Mouse (Mus musculus) liver, postnatal 0 days (tissue): ENCODE measurements around the gene Alppl2. TPM values are rescaled to one million over a fixed set of nuclear protein-coding genes. Genes with fewer than 3 reads are reported as not detected.
A peak's percentile ranks its signal among the peaks of the same experiment; 100 is the strongest.

ENCODE experiments used
- ATAC-seq: fragments of 200-750 bp; cut with Nextera tagmentation; 2 replicates; pipeline ENCODE4 v1.8.0; 2017; ENCODE audit warnings: mild to moderate bottlenecking, moderate library complexity
- DNase-seq: peaks from one replicate; pipeline ENCODE4 v3.0.0-alpha.2; 2016
- H3K27ac ChIP-seq: fragments of 300-500 bp; sonication (generic); 2 replicates; pipeline ENCODE4 v1.5.1; 2014; ENCODE audit warnings: antibody characterized with exemption, moderate library complexity, mild to moderate bottlenecking, low read depth
- H3K27me3 ChIP-seq: fragments of 300-500 bp; sonication (generic); 2 replicates; pipeline ENCODE4 v1.6.1; 2014; ENCODE audit warnings: low read length, control low read depth, mixed read lengths; ENCODE audit not compliant: insufficient read depth
- H3K36me3 ChIP-seq: fragments of 300-500 bp; sonication (generic); replicated peaks from 2 replicates; pipeline ENCODE4 v1.6.1; 2014; ENCODE audit warnings: mild to moderate bottlenecking, control low read depth, low read length, moderate library complexity, mixed read lengths; ENCODE audit not compliant: insufficient read depth
- H3K4me1 ChIP-seq: fragments of 300-500 bp; sonication (generic); 2 replicates; pipeline ENCODE4 v1.6.1; 2014; ENCODE audit warnings: antibody characterized with exemption, mild to moderate bottlenecking, control low read depth; ENCODE audit not compliant: insufficient read depth
- H3K4me2 ChIP-seq: fragments of 300-500 bp; sonication (generic); 2 replicates; pipeline ENCODE4 v1.6.1; 2014; ENCODE audit warnings: low read depth, mild to moderate bottlenecking, low read length, moderate library complexity, mixed read lengths
- H3K4me3 ChIP-seq: fragments of 300-500 bp; sonication (generic); 2 replicates; pipeline ENCODE4 v1.5.1; 2014; ENCODE audit warnings: low read depth, low read length
- H3K9ac ChIP-seq: fragments of 300-500 bp; sonication (generic); replicated peaks from 2 replicates; pipeline ENCODE4 v1.6.1; 2014; ENCODE audit warnings: mild to moderate bottlenecking, moderate library complexity
- H3K9me3 ChIP-seq: fragments of 300-500 bp; sonication (generic); 2 replicates; pipeline ENCODE4 v1.6.1; 2016; ENCODE audit warnings: mild to moderate bottlenecking, control low read depth, low read length, mixed read lengths
- CTCF ChIP-seq: sonication (generic); IDR thresholded peaks from 2 replicates; pipeline ENCODE4 v1.5.1; 2016; ENCODE audit warnings: antibody characterized with exemption, low read depth
- EP300 ChIP-seq: IDR thresholded peaks from 2 replicates; pipeline ENCODE4 v1.6.1; 2016; ENCODE audit warnings: antibody characterized with exemption, low read depth, mild to moderate bottlenecking
- WGBS: fragments of 180-500 bp; shearing (Covaris S2); extraction: QIAGEN DNeasy Blood & Tissue Kit; methylation state at CpG from one replicate; pipeline ENCODE4 v1.1.7; 2014; ENCODE audit not compliant: insufficient replicate concordance; 5-methylcytosine and 5-hydroxymethylcytosine counted together
- polyA plus RNA-seq: library from polyadenylated mRNA; unstranded; fragments of >200 nt; fragmentation: Nextera tagmentation; extraction: Ambion mirVana; gene quantifications from 2 replicates; pipeline ENCODE4 v1.2.1, GENCODE M21; 2015

Alppl2 gene
- polyA plus RNA-seq, 1 experiment from 2014 or later = not detected

DNA sequence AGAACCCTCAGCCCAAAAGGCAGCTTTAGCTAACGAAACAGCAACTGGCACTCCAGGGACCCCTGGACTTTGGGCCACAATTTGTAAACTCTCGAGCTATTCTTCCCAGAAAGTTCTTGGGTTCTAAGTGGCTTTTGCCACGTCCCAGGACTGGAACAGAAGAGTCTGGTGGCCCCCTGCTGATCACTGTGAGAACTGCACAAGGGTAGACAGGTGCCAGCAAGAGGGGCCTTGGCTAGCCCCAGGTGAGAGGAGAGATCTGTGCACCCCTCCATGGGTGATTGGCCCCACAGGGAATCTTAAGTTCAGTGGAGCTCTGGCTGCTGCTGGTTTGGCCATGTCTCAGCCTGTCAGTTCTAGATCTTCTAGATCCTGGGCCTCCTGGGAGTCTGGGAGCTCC, 48.6 kb downstream of the Alppl2 start:
- WGBS = 23% methylated on average over 3 of the region's 3 CpGs
- TF ChIP-seq CTCF (peak; percentile 80), EP300 (no peak)

DNA sequence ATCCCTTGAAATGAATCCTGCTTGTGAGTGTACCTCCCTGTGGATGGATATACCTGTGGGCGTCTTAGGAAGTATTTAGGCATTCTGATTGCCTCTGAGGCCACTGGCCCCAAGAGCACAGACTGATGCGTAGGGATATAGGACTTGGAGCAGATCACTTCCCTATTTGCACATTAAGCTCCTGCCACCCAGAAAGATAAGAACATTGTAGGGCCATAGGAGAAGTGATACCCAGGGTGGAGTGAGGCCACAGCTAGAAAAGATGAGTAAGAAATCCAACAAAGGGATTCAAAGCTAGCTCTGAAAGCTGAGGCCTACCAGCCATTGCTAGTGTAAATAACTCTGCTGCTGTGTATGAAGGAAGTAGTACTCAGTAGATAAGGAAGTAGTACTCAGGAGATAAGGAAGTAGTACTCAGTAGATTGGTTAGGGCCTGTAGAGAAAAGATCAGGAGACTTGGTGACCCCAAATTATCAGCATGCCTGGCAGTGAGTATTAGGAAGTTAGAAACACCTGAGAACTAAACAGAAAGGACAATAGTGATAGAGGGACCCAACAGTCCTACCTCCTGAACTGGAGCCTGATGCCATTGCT, 51.2 kb downstream of the Alppl2 start:
- no peak for TF ChIP-seq CTCF
- TF ChIP-seq EP300 = no peak
- Histone ChIP-seq H3K4me2 (no peak overlapping the region), H3K9ac (no peak overlapping the region), H3K4me1 (peaks cover 2% of the 10 kb centered on the region; the same call in 1 of the 2 replicates), H3K4me3 (no peak overlapping the region), H3K27ac (no peak overlapping the region), H3K9me3 (no peaks in the 10 kb centered on the region), H3K27me3 (no peaks in the 10 kb centered on the region), H3K36me3 (no peaks in the 10 kb centered on the region)
- 71% methylated on average over 2 of the region's 2 CpGs for WGBS
- no peak for ATAC-seq
- no peak for DNase-seq

More for the DNA sequence above, 48.6 kb downstream of the Alppl2 start:
- ATAC-seq = no peak
- H3K36me3 ChIP-seq = no peaks in the 10 kb centered on the region
- H3K27me3 ChIP-seq = no peaks in the 10 kb centered on the region
- H3K9ac ChIP-seq = no peak overlapping the region
- H3K4me1 ChIP-seq = no peaks in the 10 kb centered on the region
- H3K4me3 ChIP-seq = no peak overlapping the region
- peak; percentile 74 for DNase-seq
- H3K27ac ChIP-seq = no peak overlapping the region
- H3K9me3 ChIP-seq = no peaks in the 10 kb centered on the region
- H3K4me2 ChIP-seq = no peak overlapping the region

Other genes with a start within 250 kb of the Alppl2 start
- gene Alpi, start 11.7 kb upstream of the Alppl2 start, polyA plus RNA-seq = not detected in 2 replicates
- gene Akp3, start 35.0 kb upstream of the Alppl2 start, polyA plus RNA-seq = not detected in 2 replicates
- 0.16 and 0.32 TPM in 2 replicates for gene Ecel1, start 66.6 kb upstream of the Alppl2 start, polyA plus RNA-seq
- not detected in 2 replicates for gene Prss56, start 93.4 kb upstream of the Alppl2 start, polyA plus RNA-seq
- gene Chrnd, start 100.7 kb upstream of the Alppl2 start, polyA plus RNA-seq = 0.04 TPM in 1 of 2 replicates, not detected in the other
- 0.19 TPM in 1 of 2 replicates, not detected in the other for gene Chrng, start 114.7 kb upstream of the Alppl2 start, polyA plus RNA-seq
- 84.7 and 91.7 TPM in 2 replicates for gene Eif4e2, start 124.0 kb upstream of the Alppl2 start, polyA plus RNA-seq
- 0.24 and 0.26 TPM in 2 replicates for gene Efhd1, start 174.4 kb upstream of the Alppl2 start, polyA plus RNA-seq
- gene Gigyf2, start 237.1 kb upstream of the Alppl2 start, polyA plus RNA-seq = 12.1 and 13.3 TPM in 2 replicates